Mouse (Mus musculus) small intestine, adult 2 months (tissue): Measurements from ENCODE around the gene Tekt5. TPM values are rescaled to one million over a fixed set of nuclear protein-coding genes. Genes with fewer than 3 reads are reported as not detected.

Source experiments
- H3K27ac ChIP-seq: fragments of 200-500 bp; 2 replicates; pipeline ENCODE4 v1.5.1; 2012; ENCODE audit warnings: low read depth, low read length, control low read depth, inconsistent platforms; ENCODE audit not compliant: insufficient read depth
- H3K27me3 ChIP-seq: fragments of 200-500 bp; 2 replicates; pipeline ENCODE4 v1.6.1; 2012; ENCODE audit warnings: mild to moderate bottlenecking, moderate library complexity, low read length, inconsistent platforms; ENCODE audit not compliant: control insufficient read depth, insufficient read depth
- H3K36me3 ChIP-seq: fragments of 200-500 bp; 2 replicates; pipeline ENCODE4 v1.6.1; 2012; ENCODE audit warnings: mild to moderate bottlenecking, low read length, control low read depth, inconsistent platforms; ENCODE audit not compliant: control insufficient read depth, insufficient read depth
- H3K4me1 ChIP-seq: fragments of 200-500 bp; 2 replicates; pipeline ENCODE4 v1.6.1; 2012; ENCODE audit warnings: low read length, inconsistent platforms, mixed read lengths; ENCODE audit not compliant: control insufficient read depth, insufficient read depth, insufficient read length
- H3K4me3 ChIP-seq: fragments of 200-500 bp; 2 replicates; pipeline ENCODE4 v1.5.1; 2012; ENCODE audit warnings: low read depth, mild to moderate bottlenecking, control low read depth, inconsistent platforms, low read length, moderate library complexity
- CTCF ChIP-seq: fragments of 200-500 bp; IDR thresholded peaks from 2 replicates; pipeline ENCODE4 v1.5.1; 2012; ENCODE audit warnings: low read depth, mild to moderate bottlenecking, control low read depth, inconsistent platforms, low read length, moderate library complexity, mixed read lengths; ENCODE audit not compliant: insufficient replicate concordance, insufficient read length; ENCODE audit errors: extremely low read depth
- POLR2A ChIP-seq: fragments of 200-500 bp; IDR thresholded peaks from 2 replicates; pipeline ENCODE4 v1.6.1; 2012; ENCODE audit warnings: low read depth, mild to moderate bottlenecking, control low read depth, inconsistent platforms, low read length, moderate library complexity
- WGBS: fragments of 180-500 bp; shearing (Covaris S2); methylation state at CpG from one replicate; pipeline ENCODE4 v1.1.7; 2018; 5-methylcytosine and 5-hydroxymethylcytosine counted together
- polyA plus RNA-seq: library from polyadenylated mRNA; depleted of rRNA; stranded (reverse); fragments of >200 nt; gene quantifications from 2 replicates; pipeline ENCODE4 v1.2.3, GENCODE M21; 2012

The Tekt5 gene
- polyA plus RNA-seq, 1 experiment = 0.08 TPM

DNA sequence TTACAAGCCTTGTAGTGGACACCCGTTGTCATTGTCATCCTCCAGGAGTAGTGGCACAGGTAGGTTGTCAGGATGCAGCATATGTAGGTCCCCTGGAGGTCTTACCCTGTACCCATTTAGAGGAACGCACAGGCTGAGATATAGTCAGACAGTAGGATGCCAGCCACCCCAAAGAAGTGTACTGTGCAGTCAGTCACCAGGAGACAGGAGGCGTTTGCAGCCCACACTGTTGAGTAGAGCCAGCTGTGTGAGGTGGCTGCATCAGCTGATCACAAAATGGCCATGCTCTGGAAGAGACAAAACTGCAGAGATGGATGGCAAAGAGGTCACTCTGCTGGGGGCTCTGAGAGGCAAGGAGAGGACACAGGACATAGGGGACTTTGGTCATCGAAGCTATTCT lies 37.1 kb upstream of the Tekt5 start:
- WGBS = 86% methylated on average over 4 of the region's 4 CpGs
- no peak overlapping the region for H3K4me3 ChIP-seq
- H3K27me3 ChIP-seq = no peaks in the 10 kb centered on the region
- H3K27ac ChIP-seq = no peak overlapping the region
- H3K4me1 ChIP-seq = peaks cover 29% of the 10 kb centered on the region; the same call in 1 of the 2 replicates
- TF ChIP-seq CTCF = no peak
- no peaks in the 10 kb centered on the region for H3K36me3 ChIP-seq

DNA sequence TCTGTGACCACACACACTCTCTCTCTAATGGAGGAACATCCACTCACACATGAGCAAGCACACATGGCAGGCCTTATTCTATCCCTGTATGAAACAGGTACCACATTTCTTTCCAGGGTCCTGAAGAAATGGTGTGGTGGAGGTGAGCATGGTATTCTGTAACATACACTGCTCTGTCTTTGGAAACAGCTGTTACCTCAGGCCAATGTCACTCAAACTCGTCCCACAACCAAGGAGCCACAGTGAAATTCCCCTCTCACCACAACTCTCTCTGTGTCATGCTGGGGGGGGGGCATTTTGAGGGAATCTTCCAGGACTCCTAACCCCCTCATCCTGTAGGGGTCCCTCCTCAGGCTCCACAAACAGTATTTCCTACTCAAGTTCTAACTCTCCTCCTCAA lies 36.6 kb upstream of the Tekt5 start:
- Histone ChIP-seq H3K4me1 (peaks cover 28% of the 10 kb centered on the region; the same call in 1 of the 2 replicates), H3K4me3 (no peak overlapping the region), H3K27ac (no peak overlapping the region), H3K27me3 (no peaks in the 10 kb centered on the region), H3K36me3 (no peaks in the 10 kb centered on the region)
- TF ChIP-seq POLR2A (no peak), CTCF (no peak)
- 77% methylated on average over 1 of the region's 1 CpGs for WGBS

DNA sequence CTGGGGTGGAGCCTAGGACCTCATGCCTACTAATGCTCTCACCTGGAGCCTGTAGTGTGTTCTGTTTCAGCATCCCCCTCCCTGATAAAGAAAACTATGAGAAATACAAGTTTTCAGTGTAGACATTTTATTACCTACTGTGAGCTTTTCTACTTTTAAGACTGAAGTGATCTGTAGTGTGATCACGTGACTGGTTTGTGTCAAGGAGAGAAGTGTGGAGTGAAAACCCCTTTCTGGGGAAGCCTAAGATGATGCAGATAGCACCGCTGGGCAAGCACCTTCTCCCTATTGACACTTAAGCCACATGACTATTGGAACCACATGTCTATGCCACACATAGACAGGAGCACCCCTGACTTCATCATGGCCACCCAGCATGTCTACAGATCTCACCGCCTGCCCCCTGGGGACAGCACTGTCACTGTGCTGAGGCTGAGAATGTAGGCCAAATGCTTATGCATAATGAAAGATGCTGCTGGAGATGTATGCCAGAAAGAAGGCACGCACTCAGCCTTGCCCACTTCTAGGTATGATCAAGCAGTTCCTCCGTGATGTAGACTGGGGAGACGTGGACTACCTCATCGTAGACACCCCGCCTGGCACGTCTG lies 25.3 kb upstream of the Tekt5 start:
- Histone ChIP-seq H3K4me1 (no peaks in the 10 kb centered on the region; the same call in 1 of the 2 replicates), H3K27ac (no peak overlapping the region), H3K4me3 (no peak overlapping the region), H3K36me3 (peaks cover 55% of the 10 kb centered on the region), H3K27me3 (no peaks in the 10 kb centered on the region)
- TF ChIP-seq POLR2A (no peak), CTCF (no peak)
- 95% methylated on average over 9 of the region's 9 CpGs for WGBS

GRCm38 (mm10) chr16:10417723-10418259 lies 22.5 kb upstream of the Tekt5 start:
- Histone ChIP-seq H3K4me1 (no peaks in the 10 kb centered on the region), H3K27me3 (no peaks in the 10 kb centered on the region), H3K4me3 (no peak overlapping the region), H3K27ac (peak overlapping the region; percentile 4; the same call in 1 of the 2 replicates), H3K36me3 (peaks cover 58% of the 10 kb centered on the region)
- 91% methylated on average over 9 of the region's 9 CpGs for WGBS
- TF ChIP-seq CTCF (no peak), POLR2A (no peak)

GRCm38 (mm10) chr16:10416866-10417265 lies 21.6 kb upstream of the Tekt5 start:
- 93% methylated on average over 4 of the region's 4 CpGs for WGBS
- no peak overlapping the region for H3K27ac ChIP-seq
- H3K27me3 ChIP-seq = no peaks in the 10 kb centered on the region
- H3K36me3 ChIP-seq = peaks cover 54% of the 10 kb centered on the region
- TF ChIP-seq CTCF = peak; percentile 70; the same call in 1 of the 2 replicates
- no peak for TF ChIP-seq POLR2A
- H3K4me1 ChIP-seq = peaks cover 2% of the 10 kb centered on the region; the same call in 1 of the 2 replicates
- H3K4me3 ChIP-seq = no peak overlapping the region

DNA sequence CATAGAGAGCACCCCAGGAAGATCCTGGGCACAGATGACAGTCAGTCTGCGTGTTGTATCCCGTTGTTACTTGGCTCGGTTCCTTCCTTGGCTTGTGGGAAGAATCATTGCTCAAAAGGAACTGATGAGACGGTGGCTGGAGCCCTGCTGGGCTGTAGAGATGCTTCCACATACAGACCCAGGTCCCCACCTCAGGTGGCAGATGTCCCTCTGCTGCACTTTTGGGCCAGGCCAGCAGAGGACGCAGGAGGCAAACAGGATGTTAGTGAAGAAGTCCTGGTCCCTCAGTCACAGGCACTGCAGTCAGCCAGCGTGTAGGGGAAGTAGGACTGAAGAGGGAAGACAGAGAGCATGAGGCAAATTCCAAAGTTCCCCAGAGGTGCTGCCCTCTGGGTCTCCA lies 20.7 kb upstream of the Tekt5 start:
- WGBS = 76% methylated on average over 6 of the region's 6 CpGs
- H3K27me3 ChIP-seq = no peaks in the 10 kb centered on the region
- no peak for TF ChIP-seq POLR2A
- TF ChIP-seq CTCF = peak; percentile 55; the same call in 1 of the 2 replicates
- H3K4me3 ChIP-seq = no peak overlapping the region
- peaks cover 2% of the 10 kb centered on the region; the same call in 1 of the 2 replicates for H3K4me1 ChIP-seq
- H3K27ac ChIP-seq = no peak overlapping the region
- peaks cover 46% of the 10 kb centered on the region for H3K36me3 ChIP-seq

DNA sequence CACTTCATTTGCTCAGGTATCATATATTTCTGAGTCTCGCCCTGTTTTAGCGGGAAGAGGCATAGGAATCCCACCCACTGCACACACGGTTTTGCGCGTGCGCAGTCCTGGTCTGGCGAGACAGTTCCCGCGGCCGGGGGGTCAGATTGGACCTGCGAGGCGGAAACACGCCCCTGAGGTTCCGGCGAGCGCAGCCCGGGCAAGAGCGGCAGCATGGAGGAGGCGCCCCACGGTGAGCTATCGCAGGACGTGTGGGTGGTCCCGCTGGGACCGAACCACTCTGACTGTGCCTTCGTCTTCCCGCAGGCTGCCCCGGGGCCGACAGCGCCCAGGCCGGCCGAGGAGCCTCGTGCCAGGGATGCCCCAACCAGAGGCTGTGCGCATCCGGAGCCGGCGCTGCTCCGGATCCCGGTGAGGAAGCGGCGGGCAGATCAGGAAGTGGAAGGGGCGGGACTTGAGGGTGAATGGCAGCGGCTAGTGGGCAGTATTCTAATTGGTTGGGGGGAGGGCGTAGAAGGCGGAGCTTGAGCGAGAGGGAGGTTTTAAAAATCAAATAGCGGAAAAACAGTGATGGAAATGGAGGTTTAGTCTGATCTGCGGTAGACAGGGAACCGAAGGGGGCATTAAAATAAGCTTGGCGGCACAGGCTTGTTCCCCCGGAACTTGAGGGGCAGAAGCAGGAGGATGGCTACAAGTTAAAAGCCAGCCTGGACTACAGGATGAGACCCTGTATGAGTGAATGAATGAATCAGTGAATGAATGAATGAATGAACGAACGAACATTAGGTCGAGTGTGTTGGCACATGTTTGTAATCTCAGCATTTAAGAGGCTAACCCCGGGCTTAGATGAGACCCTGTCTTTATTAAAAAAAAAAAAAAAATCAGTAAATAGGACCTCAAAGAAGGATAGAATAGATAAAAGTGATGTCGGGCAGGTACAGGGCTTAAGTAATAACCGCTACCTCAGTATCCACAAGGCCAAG lies 16.8 kb upstream of the Tekt5 start, which contains the start of gene Nubp1:
Nubp1 (plus strand) TSS at position 185 of the 983 bp plus-strand sequence.
- TF ChIP-seq CTCF (no peak), POLR2A (peak; percentile 64)
- Histone ChIP-seq H3K27me3 (no peaks in the 10 kb centered on the region), H3K4me3 (peak within 1 kb of the TSS; percentile 93), H3K27ac (peak within 1 kb of the TSS; percentile 77), H3K4me1 (peaks cover 2% of the 10 kb centered on the region; the same call in 1 of the 2 replicates), H3K36me3 (peaks cover 25% of the 10 kb centered on the region)
- 2% methylated on average over 56 of the region's 56 CpGs for WGBS
